Mouse (Mus musculus) kidney, postnatal 4 days (tissue): Measurements from ENCODE around the gene Ttc39a.

Source experiments
- DNase-seq, 2 experiments: peaks; one replicate each; pipeline ENCODE4 v3.0.0; 2021; ENCODE audit warnings: mixed read lengths in 2 of 2

Gene Ttc39a

GRCm38 (mm10) chr4:109467687-109468086 lies 61.3 kb downstream of the Ttc39a start:
- DNase-seq: no peak

GRCm38 (mm10) chr4:109471606-109472005 lies 65.2 kb downstream of the Ttc39a start:
- DNase-seq: no peak

- no peak for DNase-seq
These were observed 66.1 kb downstream of the Ttc39a start for GRCm38 (mm10) chr4:109472566-109472965.

GRCm38 (mm10) chr4:109475078-109475477 lies 68.7 kb downstream of the Ttc39a start:
- DNase-seq: no peak

- DNase-seq: peak; percentile 62 to 73
These were observed 69.4 kb downstream of the Ttc39a start for GRCm38 (mm10) chr4:109475577-109476553.

- DNase-seq: peak; percentile 94 to 97
These were observed 70.2 kb downstream of the Ttc39a start for GRCm38 (mm10) chr4:109476554-109477014.

- DNase-seq: no peak
These were observed 71.0 kb downstream of the Ttc39a start for GRCm38 (mm10) chr4:109477454-109477853.

GRCm38 (mm10) chr4:109481424-109481823 lies 75.0 kb downstream of the Ttc39a start:
- DNase-seq: no peak

GRCm38 (mm10) chr4:109482701-109483100 lies 76.3 kb downstream of the Ttc39a start:
- DNase-seq: no peak

- no peak for DNase-seq
These were observed 78.2 kb downstream of the Ttc39a start, which contains the start of gene Rnf11 for GRCm38 (mm10) chr4:109484621-109485020. Gene Rnf11, minus strand, starts transcription at chr4:109484728.

GRCm38 (mm10) chr4:109488812-109489211 lies 82.4 kb downstream of the Ttc39a start:
- DNase-seq: no peak

- no peak for DNase-seq
These were observed 87.2 kb downstream of the Ttc39a start for GRCm38 (mm10) chr4:109493581-109493980.
